Mouse (Mus musculus): ENCODE measurements around the gene Arhgef40. TPM values are rescaled to one million over a fixed set of nuclear protein-coding genes. Genes with fewer than 3 reads are reported as not detected.
A peak's percentile ranks its signal among the peaks of the same experiment; 100 is the strongest.
"Not testable (repeated sequence)": the region's sequence is repeated elsewhere in the genome, so short reads cannot be mapped to it uniquely, and the experiment has no call there.

The Arhgef40 gene
- polyA plus RNA-seq, 1 experiment from 2014 or later = 154 TPM

DNA sequence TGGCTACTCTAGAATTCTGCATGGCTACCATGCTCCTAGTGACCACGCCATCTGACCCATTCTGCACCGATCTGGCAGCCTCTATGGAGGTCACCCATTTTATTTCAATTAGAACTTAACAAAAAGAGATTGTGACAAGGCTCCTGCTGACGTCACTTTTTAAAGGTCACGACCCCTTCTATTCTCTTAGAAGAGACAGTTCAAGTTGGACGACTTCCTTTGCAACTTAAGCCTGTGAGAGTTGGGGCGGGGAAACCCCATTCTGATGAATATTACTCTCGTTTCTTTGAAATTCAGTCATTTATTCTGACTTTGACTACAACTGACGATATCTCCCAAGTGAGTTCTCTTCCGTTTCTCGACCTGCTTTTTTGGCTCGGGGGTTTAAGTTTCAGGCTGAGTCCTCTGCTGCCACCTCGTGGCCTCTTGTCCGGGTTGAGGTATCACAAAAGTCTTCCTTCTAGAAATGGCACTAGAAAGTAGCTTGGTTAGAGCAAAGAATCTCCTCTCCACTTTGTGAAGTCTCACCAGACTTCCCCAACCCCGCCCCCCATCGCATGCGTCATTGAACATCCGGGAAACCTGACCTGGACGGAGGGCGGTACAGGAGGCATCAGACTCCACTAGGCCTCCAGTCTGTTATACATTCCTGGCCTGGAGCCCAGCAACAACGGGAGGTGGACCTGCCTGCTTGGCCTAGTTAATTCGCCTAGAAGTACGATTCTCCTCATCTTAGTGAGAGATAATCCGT is 38.4 kb downstream of the Arhgef40 start:
- Histone ChIP-seq H3K4me1 (ENCODE audit: control insufficient read depth, insufficient read depth, low read length) (peaks cover 4% of the 10 kb centered on the region), H3K9ac (ENCODE audit: low read length) (peak overlapping the region; percentile 8; the same call in 1 of the 2 replicates), H3K4me3 (ENCODE audit: low read depth, low read length) (no peak overlapping the region), H3K9me3 (ENCODE audit: control insufficient read depth, low read length) (no peaks in the 10 kb centered on the region), H3K4me2 (ENCODE audit: low read depth, severe bottlenecking) (peak overlapping the region; percentile 23; the same call in 1 of the 2 replicates), H3K36me3 (ENCODE audit: control insufficient read depth, insufficient read depth, low read length) (no peaks in the 10 kb centered on the region), H3K27ac (replicated peaks; ENCODE audit: low read depth, low read length) (peak overlapping the region; percentile 73), H3K27me3 (ENCODE audit: control insufficient read depth, insufficient read depth, low read length) (no peaks in the 10 kb centered on the region)
- ATAC-seq (ENCODE audit: insufficient number of reproducible peaks, low FRiP score, low TSS enrichment, low read depth) = peak; percentile 48; the same call in 1 of the 2 replicates
- WGBS = 7% methylated on average over 23 of the region's 23 CpGs
- peak; percentile 92 for DNase-seq (ENCODE audit: low spot score)

GRCm38 (mm10) chr14:52024133-52024532 is 39.6 kb downstream of the Arhgef40 start:
- Histone ChIP-seq H3K4me1 (ENCODE audit: control insufficient read depth, insufficient read depth, low read length) (peaks cover 1% of the 10 kb centered on the region), H3K9ac (ENCODE audit: low read length) (no peak overlapping the region), H3K27me3 (ENCODE audit: control insufficient read depth, insufficient read depth, low read length) (no peaks in the 10 kb centered on the region), H3K9me3 (ENCODE audit: control insufficient read depth, low read length) (no peaks in the 10 kb centered on the region), H3K27ac (replicated peaks; ENCODE audit: low read depth, low read length) (no peak overlapping the region), H3K36me3 (ENCODE audit: control insufficient read depth, insufficient read depth, low read length) (no peaks in the 10 kb centered on the region), H3K4me2 (ENCODE audit: low read depth, severe bottlenecking) (no peak overlapping the region), H3K4me3 (ENCODE audit: low read depth, low read length) (no peak overlapping the region)
- 82% methylated on average over 2 of the region's 2 CpGs for WGBS
- ATAC-seq (ENCODE audit: insufficient number of reproducible peaks, low FRiP score, low TSS enrichment, low read depth) = no peak
- no peak for DNase-seq (ENCODE audit: low spot score)

GRCm38 (mm10) chr14:52026342-52026741 is 41.8 kb downstream of the Arhgef40 start:
- Histone ChIP-seq H3K4me2 (ENCODE audit: low read depth, severe bottlenecking) (no peak overlapping the region), H3K4me3 (ENCODE audit: low read depth, low read length) (no peak overlapping the region), H3K27ac (replicated peaks; ENCODE audit: low read depth, low read length) (no peak overlapping the region), H3K9me3 (ENCODE audit: control insufficient read depth, low read length) (no peaks in the 10 kb centered on the region), H3K4me1 (ENCODE audit: control insufficient read depth, insufficient read depth, low read length) (no peaks in the 10 kb centered on the region), H3K36me3 (ENCODE audit: control insufficient read depth, insufficient read depth, low read length) (no peaks in the 10 kb centered on the region), H3K9ac (ENCODE audit: low read length) (no peak overlapping the region), H3K27me3 (ENCODE audit: control insufficient read depth, insufficient read depth, low read length) (no peaks in the 10 kb centered on the region)
- DNase-seq (ENCODE audit: low spot score) = no peak
- ATAC-seq (ENCODE audit: insufficient number of reproducible peaks, low FRiP score, low TSS enrichment, low read depth) = no peak
- 88% methylated on average over 4 of the region's 4 CpGs for WGBS

DNA sequence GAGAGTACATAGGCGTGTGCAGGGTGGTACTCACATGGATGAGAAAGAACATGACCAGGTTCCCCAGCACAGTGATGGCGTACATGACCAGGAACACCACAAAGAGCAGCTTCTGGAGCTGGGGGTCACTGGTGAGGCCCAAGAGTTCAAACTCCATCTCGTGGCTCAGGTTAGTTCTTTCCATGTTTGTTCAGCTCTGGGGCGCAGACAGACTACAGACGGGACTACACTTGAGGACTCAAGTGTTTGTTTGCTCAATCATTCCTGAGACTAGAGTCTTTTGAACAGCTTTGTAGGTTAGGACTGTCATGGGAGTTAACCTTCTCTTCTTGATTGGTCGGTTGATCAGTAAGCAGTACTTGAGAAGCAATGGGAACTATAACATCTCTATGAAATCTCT is 51.4 kb downstream of the Arhgef40 start:
- no peak overlapping the region for H3K9ac ChIP-seq (ENCODE audit: low read length)
- no peak overlapping the region for H3K4me2 ChIP-seq (ENCODE audit: low read depth, severe bottlenecking)
- H3K27ac ChIP-seq (replicated peaks; ENCODE audit: low read depth, low read length) = no peak overlapping the region
- no peaks in the 10 kb centered on the region for H3K27me3 ChIP-seq (ENCODE audit: control insufficient read depth, insufficient read depth, low read length)
- no peaks in the 10 kb centered on the region for H3K4me1 ChIP-seq (ENCODE audit: control insufficient read depth, insufficient read depth, low read length)
- 89% methylated on average over 6 of the region's 6 CpGs for WGBS
- no peak overlapping the region for H3K4me3 ChIP-seq (ENCODE audit: low read depth, low read length)
- DNase-seq (ENCODE audit: low spot score) (no peak), ATAC-seq (ENCODE audit: insufficient number of reproducible peaks, low FRiP score, low TSS enrichment, low read depth) (no peak)
- H3K36me3 ChIP-seq (ENCODE audit: control insufficient read depth, insufficient read depth, low read length) = no peaks in the 10 kb centered on the region
- H3K9me3 ChIP-seq (ENCODE audit: control insufficient read depth, low read length) = no peaks in the 10 kb centered on the region

- Histone ChIP-seq H3K9me3 (ENCODE audit: control insufficient read depth, low read length) (no peaks in the 10 kb centered on the region), H3K27me3 (ENCODE audit: control insufficient read depth, insufficient read depth, low read length) (no peaks in the 10 kb centered on the region), H3K27ac (replicated peaks; ENCODE audit: low read depth, low read length) (no peak overlapping the region), H3K36me3 (ENCODE audit: control insufficient read depth, insufficient read depth, low read length) (no peaks in the 10 kb centered on the region), H3K4me2 (ENCODE audit: low read depth, severe bottlenecking) (no peak overlapping the region), H3K9ac (ENCODE audit: low read length) (no peak overlapping the region), H3K4me3 (ENCODE audit: low read depth, low read length) (no peak overlapping the region), H3K4me1 (ENCODE audit: control insufficient read depth, insufficient read depth, low read length) (no peaks in the 10 kb centered on the region)
- 86% methylated on average over 5 of the region's 5 CpGs for WGBS
- ATAC-seq (ENCODE audit: insufficient number of reproducible peaks, low FRiP score, low TSS enrichment, low read depth) (no peak), DNase-seq (ENCODE audit: low spot score) (no peak)
Observed at GRCm38 (mm10) chr14:52039332-52039731, 54.8 kb downstream of the Arhgef40 start.

DNA sequence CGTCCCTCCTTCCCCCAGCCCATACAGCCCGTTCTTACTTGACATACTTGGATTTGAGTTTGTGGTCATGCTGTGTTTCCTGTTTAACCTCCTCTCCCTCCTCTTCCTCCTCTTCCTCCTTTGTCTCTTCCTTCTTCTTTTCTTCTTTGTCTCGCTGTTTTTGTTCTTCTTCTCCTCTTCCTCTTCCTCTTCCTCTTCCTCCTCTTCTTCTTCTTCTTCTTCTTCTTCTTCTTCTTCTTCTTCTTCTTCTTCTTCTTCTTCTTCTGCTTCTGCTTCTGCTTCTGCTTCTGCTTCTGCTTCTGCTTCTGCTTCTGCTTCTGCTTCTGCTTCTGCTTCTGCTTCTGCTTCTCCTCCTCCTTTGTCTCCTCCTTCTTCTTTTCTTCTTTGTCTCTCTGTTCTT is 57.8 kb downstream of the Arhgef40 start, which contains the start of gene Olfr221:
TSS of gene Olfr221 (minus strand) at position 101 of the 400 bp plus-strand sequence.
- H3K4me3 ChIP-seq (ENCODE audit: low read depth, low read length); H3K36me3 ChIP-seq (ENCODE audit: control insufficient read depth, insufficient read depth, low read length); H3K4me1 ChIP-seq (ENCODE audit: control insufficient read depth, insufficient read depth, low read length); ATAC-seq (ENCODE audit: insufficient number of reproducible peaks, low FRiP score, low TSS enrichment, low read depth); H3K9me3 ChIP-seq (ENCODE audit: control insufficient read depth, low read length); H3K4me2 ChIP-seq (ENCODE audit: low read depth, severe bottlenecking); H3K27ac ChIP-seq (replicated peaks; ENCODE audit: low read depth, low read length); DNase-seq (ENCODE audit: low spot score); H3K9ac ChIP-seq (ENCODE audit: low read length); H3K27me3 ChIP-seq (ENCODE audit: control insufficient read depth, insufficient read depth, low read length): not testable (repeated sequence)
- WGBS = 68% methylated on average over 3 of the region's 3 CpGs

DNA sequence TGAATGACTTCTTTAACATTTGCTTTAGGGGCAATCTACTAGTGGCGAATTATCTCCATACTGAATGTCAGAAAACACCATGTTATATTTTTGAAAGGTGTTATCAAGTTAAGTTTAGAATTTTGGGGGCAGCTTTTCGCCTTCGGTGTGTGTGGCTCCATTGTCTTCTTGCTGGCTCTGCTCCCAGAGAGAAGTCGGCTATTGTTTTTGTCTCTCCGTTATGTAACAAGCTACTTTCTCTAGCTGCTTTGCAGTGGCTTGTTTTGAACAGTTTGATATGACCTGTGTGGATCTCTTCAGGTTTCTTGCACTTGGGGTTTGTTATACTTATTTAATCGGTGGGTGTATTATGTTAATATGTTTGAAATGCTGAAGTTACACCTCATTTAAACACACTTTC is 58.9 kb downstream of the Arhgef40 start:
- no peak for ATAC-seq (ENCODE audit: insufficient number of reproducible peaks, low FRiP score, low TSS enrichment, low read depth)
- H3K27me3 ChIP-seq (ENCODE audit: control insufficient read depth, insufficient read depth, low read length) = no peaks in the 10 kb centered on the region
- no peak overlapping the region for H3K4me3 ChIP-seq (ENCODE audit: low read depth, low read length)
- H3K4me1 ChIP-seq (ENCODE audit: control insufficient read depth, insufficient read depth, low read length) = no peaks in the 10 kb centered on the region
- H3K9ac ChIP-seq (ENCODE audit: low read length) = no peak overlapping the region
- H3K9me3 ChIP-seq (ENCODE audit: control insufficient read depth, low read length) = no peaks in the 10 kb centered on the region
- DNase-seq (ENCODE audit: low spot score) = no peak
- 90% methylated on average over 6 of the region's 6 CpGs for WGBS
- no peak overlapping the region for H3K4me2 ChIP-seq (ENCODE audit: low read depth, severe bottlenecking)
- H3K36me3 ChIP-seq (ENCODE audit: control insufficient read depth, insufficient read depth, low read length) = no peaks in the 10 kb centered on the region
- no peak overlapping the region for H3K27ac ChIP-seq (replicated peaks; ENCODE audit: low read depth, low read length)

DNA sequence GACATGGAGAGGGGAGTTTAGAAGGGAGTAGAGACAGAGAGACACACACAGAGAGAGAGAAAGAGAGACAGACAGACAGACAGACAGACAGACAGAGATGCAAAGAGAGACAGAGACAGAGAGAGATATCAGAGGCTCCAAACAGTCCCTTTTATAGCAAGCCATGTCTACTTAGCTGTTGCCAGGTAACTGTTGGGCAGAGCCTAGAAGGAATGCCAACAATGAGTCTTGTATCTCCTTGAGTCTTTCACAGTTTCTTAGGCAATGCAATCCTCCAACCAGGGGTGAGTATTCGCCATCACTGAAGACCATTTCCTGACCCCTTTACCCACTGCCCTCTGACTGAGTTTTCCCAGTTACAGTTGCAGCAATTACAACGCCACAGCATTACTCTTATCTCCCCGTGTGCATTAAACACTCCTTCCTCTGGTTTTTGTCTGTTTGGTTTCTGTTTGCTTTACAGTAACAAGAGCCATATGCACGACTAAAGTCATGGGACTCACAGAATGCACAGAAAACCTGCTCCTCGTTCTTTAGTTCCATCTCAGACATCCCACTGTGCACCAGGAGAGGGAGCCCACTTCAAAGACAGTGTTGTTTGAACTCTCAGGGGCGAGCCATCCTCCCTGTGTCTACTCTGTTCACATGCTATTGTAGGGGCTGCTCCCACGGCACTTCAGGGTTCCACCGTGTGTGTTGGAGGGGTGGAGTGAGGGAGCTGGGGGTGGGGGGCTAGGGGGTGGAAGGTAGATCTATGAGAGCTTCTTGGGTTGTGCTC is 60.6 kb downstream of the Arhgef40 start:
- Histone ChIP-seq H3K4me2 (ENCODE audit: low read depth, severe bottlenecking) (no peak overlapping the region), H3K9me3 (ENCODE audit: control insufficient read depth, low read length) (no peaks in the 10 kb centered on the region), H3K4me1 (ENCODE audit: control insufficient read depth, insufficient read depth, low read length) (no peaks in the 10 kb centered on the region), H3K4me3 (ENCODE audit: low read depth, low read length) (no peak overlapping the region), H3K36me3 (ENCODE audit: control insufficient read depth, insufficient read depth, low read length) (no peaks in the 10 kb centered on the region), H3K27me3 (ENCODE audit: control insufficient read depth, insufficient read depth, low read length) (no peaks in the 10 kb centered on the region), H3K9ac (ENCODE audit: low read length) (no peak overlapping the region), H3K27ac (replicated peaks; ENCODE audit: low read depth, low read length) (no peak overlapping the region)
- ATAC-seq (ENCODE audit: insufficient number of reproducible peaks, low FRiP score, low TSS enrichment, low read depth) (no peak), DNase-seq (ENCODE audit: low spot score) (peak; percentile 32)
- WGBS = 8% methylated on average over 8 of the region's 8 CpGs

Measured in limb, embryonic 11.5 days (tissue).